Mouse (Mus musculus): Measurements from ENCODE around the gene Nbeal2. TPM values are rescaled to one million over a fixed set of nuclear protein-coding genes. Genes with fewer than 3 reads are reported as not detected.
A peak's percentile ranks its signal among the peaks of the same experiment; 100 is the strongest.

The Nbeal2 gene
- total and polyA plus RNA-seq, 2 experiments from 2014 or later: 4.0 to 11.5 TPM

- Histone ChIP-seq H3K9me3 (ENCODE audit: low read length) (no peaks in the 10 kb centered on the region), H3K4me2 (ENCODE audit: low read depth, low read length, poor library complexity, severe bottlenecking) (no peak overlapping the region), H3K4me3 (ENCODE audit: low read depth, low read length) (no peak overlapping the region), H3K9ac (replicated peaks; ENCODE audit: low read length, poor library complexity, severe bottlenecking) (no peak overlapping the region), H3K4me1 (ENCODE audit: insufficient read depth, low read length) (0 out of 2 replicates have a peak, but pooled peaks cover 3% of the 10 kb centered on the region), H3K36me3 (ENCODE audit: insufficient read depth, low read length) (peaks cover 7% of the 10 kb centered on the region), H3K27ac (ENCODE audit: low read depth, low read length) (no peak overlapping the region), H3K27me3 (ENCODE audit: insufficient read depth, low read length) (no peaks in the 10 kb centered on the region)
- DNase-seq (ENCODE audit: low spot score) (no peak), ATAC-seq (ENCODE audit: low FRiP score) (no peak)
- TF ChIP-seq CTCF (IDR thresholded peaks at IDR 0.05): no peak
- WGBS: 91% methylated on average over 1 of the region's 1 CpGs
Observed at GRCm38 (mm10) chr9:110662844-110663243, 8.9 kb upstream of the Nbeal2 start.

GRCm38 (mm10) chr9:110660856-110661612 lies 7.1 kb upstream of the Nbeal2 start:
- ATAC-seq (ENCODE audit: low FRiP score): no peak
- H3K27me3 ChIP-seq (ENCODE audit: insufficient read depth, low read length): no peaks in the 10 kb centered on the region
- no peak overlapping the region for H3K9ac ChIP-seq (replicated peaks; ENCODE audit: low read length, poor library complexity, severe bottlenecking)
- 89% methylated on average over 7 of the region's 7 CpGs for WGBS
- H3K4me3 ChIP-seq (ENCODE audit: low read depth, low read length): no peak overlapping the region
- no peak for TF ChIP-seq CTCF (IDR thresholded peaks at IDR 0.05)
- H3K9me3 ChIP-seq (ENCODE audit: low read length): no peaks in the 10 kb centered on the region
- no peak overlapping the region for H3K4me2 ChIP-seq (ENCODE audit: low read depth, low read length, poor library complexity, severe bottlenecking)
- H3K4me1 ChIP-seq (ENCODE audit: insufficient read depth, low read length): peaks cover 6% of the 10 kb centered on the region; the same call in 1 of the 2 replicates
- H3K36me3 ChIP-seq (ENCODE audit: insufficient read depth, low read length): peaks cover 7% of the 10 kb centered on the region
- H3K27ac ChIP-seq (ENCODE audit: low read depth, low read length): no peak overlapping the region
- no peak for DNase-seq (ENCODE audit: low spot score)

- no peak overlapping the region for H3K9ac ChIP-seq (replicated peaks; ENCODE audit: low read length, poor library complexity, severe bottlenecking)
- no peak for TF ChIP-seq CTCF (IDR thresholded peaks at IDR 0.05)
- H3K27me3 ChIP-seq (ENCODE audit: insufficient read depth, low read length): no peaks in the 10 kb centered on the region
- H3K4me2 ChIP-seq (ENCODE audit: low read depth, low read length, poor library complexity, severe bottlenecking): no peak overlapping the region
- H3K4me1 ChIP-seq (ENCODE audit: insufficient read depth, low read length): peaks cover 10% of the 10 kb centered on the region; the same call in 1 of the 2 replicates
- DNase-seq (ENCODE audit: low spot score) (no peak), ATAC-seq (ENCODE audit: low FRiP score) (no peak)
- 85% methylated on average over 2 of the region's 2 CpGs for WGBS
- H3K9me3 ChIP-seq (ENCODE audit: low read length): no peaks in the 10 kb centered on the region
- H3K36me3 ChIP-seq (ENCODE audit: insufficient read depth, low read length): peaks cover 7% of the 10 kb centered on the region
- no peak overlapping the region for H3K4me3 ChIP-seq (ENCODE audit: low read depth, low read length)
- H3K27ac ChIP-seq (ENCODE audit: low read depth, low read length): no peak overlapping the region
Observed at GRCm38 (mm10) chr9:110660208-110660607, 6.2 kb upstream of the Nbeal2 start.

GRCm38 (mm10) chr9:110659521-110659920 lies 5.6 kb upstream of the Nbeal2 start:
- no peak for TF ChIP-seq CTCF (IDR thresholded peaks at IDR 0.05)
- H3K27ac ChIP-seq (ENCODE audit: low read depth, low read length): no peak overlapping the region
- WGBS: 94% methylated on average over 12 of the region's 12 CpGs

GRCm38 (mm10) chr9:110657474-110658078 lies 3.6 kb upstream of the Nbeal2 start:
- peaks cover 7% of the 10 kb centered on the region for H3K36me3 ChIP-seq (ENCODE audit: insufficient read depth, low read length)
- H3K27ac ChIP-seq (ENCODE audit: low read depth, low read length): no peak overlapping the region
- H3K9ac ChIP-seq (replicated peaks; ENCODE audit: low read length, poor library complexity, severe bottlenecking): no peak overlapping the region
- H3K4me1 ChIP-seq (ENCODE audit: insufficient read depth, low read length): peaks cover 19% of the 10 kb centered on the region
- TF ChIP-seq CTCF (IDR thresholded peaks at IDR 0.05): no peak
- 77% methylated on average over 13 of the region's 13 CpGs for WGBS
- H3K4me2 ChIP-seq (ENCODE audit: low read depth, low read length, poor library complexity, severe bottlenecking): peak overlapping the region; percentile 63
- H3K4me3 ChIP-seq (ENCODE audit: low read depth, low read length): peak overlapping the region; percentile 57
- DNase-seq (ENCODE audit: low spot score) (no peak), ATAC-seq (ENCODE audit: low FRiP score) (no peak)
- H3K9me3 ChIP-seq (ENCODE audit: low read length): no peaks in the 10 kb centered on the region
- no peaks in the 10 kb centered on the region for H3K27me3 ChIP-seq (ENCODE audit: insufficient read depth, low read length)

More at GRCm38 (mm10) chr9:110659521-110659920, 5.6 kb upstream of the Nbeal2 start:
- no peaks in the 10 kb centered on the region for H3K27me3 ChIP-seq (ENCODE audit: insufficient read depth, low read length)
- no peak overlapping the region for H3K4me2 ChIP-seq (ENCODE audit: low read depth, low read length, poor library complexity, severe bottlenecking)
- peaks cover 11% of the 10 kb centered on the region; the same call in 1 of the 2 replicates for H3K4me1 ChIP-seq (ENCODE audit: insufficient read depth, low read length)
- H3K36me3 ChIP-seq (ENCODE audit: insufficient read depth, low read length): peaks cover 7% of the 10 kb centered on the region
- H3K4me3 ChIP-seq (ENCODE audit: low read depth, low read length): no peak overlapping the region
- ATAC-seq (ENCODE audit: low FRiP score) (no peak), DNase-seq (ENCODE audit: low spot score) (no peak)
- no peak overlapping the region for H3K9ac ChIP-seq (replicated peaks; ENCODE audit: low read length, poor library complexity, severe bottlenecking)
- no peaks in the 10 kb centered on the region for H3K9me3 ChIP-seq (ENCODE audit: low read length)
